Mouse (Mus musculus) spleen, postnatal 4 days (tissue): ENCODE measurements at regions not wholly inside any gene's neighbourhood (a gene's known extent, or its start where the extent isn't known, plus 50 kb on each side); places are given as distances from the start of the nearest gene placed in this dataset.
A peak's percentile ranks its signal among the peaks of the same experiment; 100 is the strongest.

Experiments used
- DNase-seq, 2 experiments: peaks; one replicate each; pipeline ENCODE4 v3.0.0; 2022; ENCODE audit warnings: low spot score in 2 of 2

DNA sequence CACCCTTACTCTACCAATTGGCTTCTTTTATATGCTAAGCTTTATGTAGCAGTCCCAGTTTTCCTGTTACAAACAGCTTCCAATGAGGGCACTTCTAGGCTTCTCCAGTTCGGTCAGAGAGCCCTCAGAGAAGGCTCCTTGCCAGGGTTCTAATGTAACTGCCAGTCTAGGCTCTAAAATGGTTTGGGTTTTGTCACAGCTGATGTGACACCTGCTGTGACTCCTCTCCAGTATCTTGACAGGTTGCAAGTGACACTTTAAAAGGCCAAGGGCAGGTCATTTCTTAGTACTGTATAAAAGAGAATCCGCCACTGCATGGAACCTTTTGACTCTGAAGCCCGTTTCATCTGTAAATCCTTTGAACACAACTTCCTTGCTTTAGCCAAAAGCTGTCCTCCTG is 54.0 kb upstream of the Nedd9 start:
- DNase-seq = no peak

GRCm38 (mm10) chr13:41546063-41546462 is 58.9 kb upstream of the Nedd9 start:
- peak in 1 of 2 experiments; percentile 28 for DNase-seq

DNA sequence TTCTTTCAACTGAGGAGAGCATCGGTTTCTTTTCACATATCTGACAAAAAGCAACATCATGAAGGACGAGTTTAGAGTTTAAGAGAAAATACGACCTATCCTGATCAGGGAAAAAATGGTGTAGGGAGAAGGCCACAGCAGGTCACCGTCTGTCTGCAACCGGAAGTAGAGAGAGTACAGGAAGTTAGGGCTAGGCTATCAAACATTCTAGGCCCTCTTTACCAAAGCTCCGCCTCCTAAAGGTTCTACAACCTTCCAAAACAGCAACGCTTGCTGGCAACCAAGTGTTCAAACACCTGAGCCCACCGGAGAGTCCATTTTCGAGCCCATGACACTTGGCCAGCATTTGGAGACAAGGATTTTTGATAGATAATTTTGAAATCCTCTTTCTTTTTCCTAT is 59.2 kb upstream of the Tmem170b start:
- no peak for DNase-seq

GRCm38 (mm10) chr13:41549283-41549682 is 56.4 kb upstream of the Tmem170b start:
- DNase-seq = no peak

DNA sequence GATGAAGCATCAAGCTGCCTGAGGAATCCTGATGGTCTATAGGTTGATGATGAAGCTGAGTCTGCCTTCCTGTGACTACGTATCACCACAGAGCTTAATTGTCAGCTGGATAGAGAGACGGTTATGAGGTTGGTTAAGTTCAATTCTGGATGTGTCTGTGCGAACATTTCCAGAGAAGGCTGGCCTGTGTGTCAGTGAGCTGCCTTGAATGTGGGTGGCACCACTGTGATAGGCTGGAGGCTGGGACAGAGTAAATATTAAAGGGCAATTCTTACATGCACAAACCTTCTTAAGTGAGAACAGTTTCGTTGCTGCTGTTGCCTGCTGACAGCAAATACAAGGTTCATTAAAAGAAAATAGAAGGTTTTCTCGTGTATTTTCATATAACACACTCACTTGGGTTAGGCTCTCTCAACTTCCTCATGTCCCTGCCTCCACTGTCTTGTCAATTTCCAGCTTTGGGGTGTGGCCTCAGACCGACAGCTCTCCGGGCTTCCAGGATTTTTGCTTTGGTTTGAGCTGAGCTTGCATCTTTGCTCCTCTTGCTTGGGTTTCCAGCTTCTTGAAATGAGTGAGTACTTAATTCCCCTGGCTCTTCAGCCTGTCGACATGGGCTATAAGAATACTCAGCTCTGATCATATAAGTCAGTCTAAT is 55.3 kb upstream of the Tmem170b start:
- DNase-seq = no peak

DNA sequence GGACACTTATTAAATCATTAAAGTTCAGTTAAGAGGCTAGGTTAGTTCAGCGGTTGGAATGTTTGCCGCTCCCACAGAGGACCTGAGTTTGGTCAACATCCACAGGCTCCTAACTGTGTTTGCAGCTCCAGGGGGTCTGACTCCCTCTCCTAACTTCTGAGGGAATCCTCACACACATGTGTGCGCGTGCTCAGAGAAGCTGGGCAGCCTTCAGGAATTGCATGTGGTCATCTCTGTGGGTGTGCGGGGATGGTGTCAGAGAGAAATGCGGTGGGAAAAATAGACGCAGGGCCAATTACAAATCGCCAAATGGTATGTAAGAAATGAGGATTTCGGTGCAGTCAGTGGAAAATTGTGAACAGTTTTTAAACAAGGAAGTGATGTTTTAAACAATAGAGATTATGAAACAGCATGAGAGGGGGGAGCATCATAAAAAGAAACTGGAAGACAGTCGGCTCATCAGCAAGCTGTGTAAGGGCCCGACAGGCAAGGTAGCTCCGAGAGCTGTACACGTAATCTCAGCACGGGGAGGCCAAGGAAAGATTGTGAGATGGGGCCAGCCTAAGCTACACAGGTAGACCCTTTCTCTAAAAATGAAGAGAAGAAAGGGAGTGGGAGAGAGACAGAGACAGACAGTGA is 53.9 kb upstream of the Tmem170b start:
- DNase-seq = no peak

GRCm38 (mm10) chr13:41554401-41554800 is 51.3 kb upstream of the Tmem170b start:
- no peak for DNase-seq
